Mouse (Mus musculus): ENCODE results near the gene Tgfb3. TPM values are rescaled to one million over a fixed set of nuclear protein-coding genes. Genes with fewer than 3 reads are reported as not detected.

The Tgfb3 gene
- total RNA-seq, 2 experiments from 2014 or later = 19.8 to 20.7 TPM

DNA sequence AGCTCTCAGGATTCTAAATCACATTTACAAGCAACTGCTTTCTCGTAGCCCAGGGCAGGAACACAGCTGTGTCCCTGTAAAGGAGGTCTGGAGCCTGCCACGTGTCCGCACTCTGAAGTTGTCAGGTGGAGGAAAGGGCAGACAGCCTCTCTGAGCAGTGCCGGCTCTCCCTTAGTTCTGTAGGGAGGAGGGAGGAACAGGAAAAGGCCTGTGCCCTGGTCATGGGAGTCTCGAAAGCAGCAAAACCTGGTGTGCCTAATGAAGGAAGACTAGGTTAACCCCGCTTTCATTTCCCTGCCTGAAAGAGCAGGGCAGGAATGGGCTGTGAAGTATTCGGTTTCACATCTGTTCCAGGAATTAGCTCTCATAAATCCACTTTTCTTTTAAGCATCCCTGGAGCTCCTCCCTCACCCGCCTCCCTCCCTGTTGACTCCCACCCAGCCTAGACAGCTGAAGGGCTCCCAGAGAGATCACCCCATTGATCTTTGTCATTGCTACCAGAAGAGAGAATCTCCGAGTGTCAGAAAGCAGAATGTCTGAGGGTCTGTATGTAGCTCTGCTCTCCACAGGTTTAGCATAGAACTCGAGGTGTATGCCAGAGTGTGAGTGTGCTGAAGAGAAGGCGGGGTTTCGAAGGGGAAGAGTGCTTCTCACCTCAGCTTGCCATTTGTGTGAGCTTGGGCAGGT, 41.5 kb downstream of the Tgfb3 start:
- intact Hi-C loops (cut with DNase I) = no loop called here
- DNase-seq = no peak

DNA sequence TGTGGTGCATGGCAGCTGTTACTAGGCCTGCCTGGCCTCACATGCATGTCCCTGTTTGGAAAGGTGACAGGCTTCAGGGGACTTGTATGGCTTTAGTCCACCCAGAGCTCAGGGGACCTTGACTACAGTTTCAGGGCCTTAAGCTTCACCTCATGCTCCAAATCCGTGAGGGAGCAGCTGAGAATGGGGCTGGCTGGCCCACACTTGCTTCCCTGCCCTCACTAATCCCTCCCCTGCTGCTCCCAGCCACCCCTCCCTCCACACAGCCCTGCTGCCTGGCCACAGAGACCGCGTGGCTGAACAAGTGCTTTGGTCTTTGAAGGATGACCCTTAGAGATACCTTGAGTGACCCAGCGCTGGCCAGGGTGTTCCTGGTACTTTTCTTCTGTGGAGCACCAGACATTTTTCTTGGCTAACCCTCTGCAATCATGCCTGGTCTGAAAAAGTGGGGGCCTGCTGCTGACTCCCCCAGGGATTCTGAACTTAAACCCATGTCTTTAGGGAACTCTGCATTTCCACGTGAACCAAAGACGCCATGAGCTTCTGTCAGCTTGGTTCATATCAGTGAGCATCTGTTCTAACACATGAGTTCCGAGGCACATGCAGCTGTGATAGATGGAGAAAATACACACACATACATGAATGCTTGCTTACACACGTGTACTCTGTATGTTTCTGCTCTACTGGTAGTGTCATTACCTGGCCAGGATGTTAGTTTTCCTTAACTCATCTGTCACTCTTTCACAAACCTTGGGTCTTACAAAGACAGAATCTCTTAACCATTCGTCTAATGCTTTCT, 42.3 kb downstream of the Tgfb3 start:
- intact Hi-C loops (cut with DNase I) = no loop called here
- no peak for DNase-seq

DNA sequence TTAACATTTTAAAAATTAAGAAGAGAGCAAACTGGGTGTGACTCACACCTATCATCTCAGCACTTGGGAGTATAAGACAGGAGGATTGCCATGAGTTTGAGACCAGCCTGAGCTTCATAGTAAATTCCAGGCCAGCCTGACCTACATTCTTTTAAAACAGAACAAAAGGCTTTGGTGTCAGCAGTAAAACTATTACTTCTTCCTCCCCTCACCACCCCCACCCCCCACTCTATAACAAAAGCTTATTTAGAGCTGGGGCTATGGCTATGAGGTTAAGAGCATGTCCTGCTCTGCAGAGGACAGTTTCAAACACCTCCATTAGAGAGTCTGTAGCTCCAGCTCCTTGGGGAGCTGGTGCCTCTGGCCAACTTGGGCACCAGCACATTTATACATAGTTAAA, 43.3 kb downstream of the Tgfb3 start:
- no peak for DNase-seq
- intact Hi-C loops (cut with DNase I) = no loop called here

DNA sequence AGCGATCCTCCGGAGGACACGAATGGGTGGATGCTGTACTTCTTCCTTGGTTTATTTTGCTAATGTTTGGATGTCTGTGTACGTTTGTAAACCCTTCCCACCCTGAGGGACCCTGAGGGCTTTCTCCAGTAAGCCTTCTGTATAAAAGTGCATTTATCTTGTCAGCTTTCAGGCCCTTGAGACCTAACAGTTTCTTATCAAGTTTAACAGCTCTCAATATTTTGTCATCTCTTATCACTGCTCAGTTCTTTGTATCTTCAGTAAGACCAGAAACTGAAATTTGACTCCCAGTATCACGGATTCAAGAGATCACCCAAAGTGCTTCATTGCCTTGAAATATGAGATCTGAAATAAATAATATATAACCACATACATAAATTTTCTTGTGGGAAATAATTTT, 47.9 kb downstream of the Tgfb3 start:
- intact Hi-C loops (cut with DNase I) = no loop called here
- DNase-seq = no peak

DNA sequence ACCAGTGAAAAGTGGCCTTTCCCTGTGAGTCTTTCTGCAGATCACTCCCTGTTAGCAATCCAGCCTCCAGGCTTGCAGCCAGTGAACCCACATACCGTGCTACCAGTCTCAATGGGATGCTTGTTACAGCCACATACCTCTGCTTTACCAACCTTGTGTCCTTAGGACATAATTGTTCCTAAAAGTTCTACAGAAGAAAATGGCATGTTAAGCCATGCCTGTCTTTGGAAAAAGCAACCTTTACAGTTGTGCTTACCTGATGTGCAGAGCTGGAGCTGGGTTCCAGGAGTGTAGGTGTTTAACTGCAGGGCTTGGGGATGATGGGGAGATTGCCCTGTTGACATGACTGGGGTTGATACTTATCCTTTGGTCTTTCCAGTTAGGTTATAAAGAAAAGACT, 51.1 kb downstream of the Tgfb3 start:
- intact Hi-C loops (cut with DNase I) = no loop called here
- DNase-seq = no peak

DNA sequence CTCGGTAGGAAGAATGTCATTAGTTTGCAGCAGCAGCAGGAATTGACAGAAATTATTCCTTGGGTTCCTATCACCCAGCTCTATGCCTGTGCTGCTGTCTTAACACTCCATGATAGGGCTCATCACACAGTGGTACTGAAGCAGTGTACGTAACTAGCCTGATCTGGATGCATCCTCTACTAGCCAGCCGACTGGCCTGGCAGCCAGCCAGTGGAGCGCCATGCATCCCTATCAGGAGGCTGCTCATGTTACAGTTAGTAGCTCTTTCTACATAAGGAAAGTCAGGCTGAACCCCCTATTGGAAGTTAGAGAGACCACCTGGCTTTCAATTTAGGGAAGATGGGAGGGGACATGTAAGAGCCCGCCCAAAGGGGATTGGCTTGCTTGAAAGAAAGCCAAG, 51.8 kb downstream of the Tgfb3 start:
- intact Hi-C loops (cut with DNase I) = no loop called here
- DNase-seq = no peak

DNA sequence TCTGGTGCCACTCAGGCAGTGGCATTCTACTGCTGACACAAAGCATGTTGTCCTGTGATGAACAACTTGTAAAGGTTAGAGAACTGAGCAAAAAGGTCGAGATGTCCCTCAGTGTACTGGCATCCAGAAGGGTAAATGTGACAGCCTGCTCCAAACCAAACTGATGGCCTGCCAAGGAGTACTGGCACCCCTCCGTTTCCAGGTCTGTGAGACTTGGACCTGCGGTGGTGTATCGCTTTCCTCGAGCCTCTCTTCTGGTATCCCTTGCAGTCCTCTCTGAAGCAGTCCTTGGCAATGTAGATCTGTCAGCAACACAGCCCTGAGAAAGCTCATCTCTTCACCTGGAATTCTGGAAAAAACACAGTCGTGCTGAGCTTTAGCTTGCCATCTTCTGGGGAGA, 53.4 kb downstream of the Tgfb3 start:
- DNase-seq = no peak
- intact Hi-C loops (cut with DNase I) = loop anchor here (2.0 kb wide), 1 partner anchor 53 kb away; the partner anchor contains the start of gene Tgfb3

DNA sequence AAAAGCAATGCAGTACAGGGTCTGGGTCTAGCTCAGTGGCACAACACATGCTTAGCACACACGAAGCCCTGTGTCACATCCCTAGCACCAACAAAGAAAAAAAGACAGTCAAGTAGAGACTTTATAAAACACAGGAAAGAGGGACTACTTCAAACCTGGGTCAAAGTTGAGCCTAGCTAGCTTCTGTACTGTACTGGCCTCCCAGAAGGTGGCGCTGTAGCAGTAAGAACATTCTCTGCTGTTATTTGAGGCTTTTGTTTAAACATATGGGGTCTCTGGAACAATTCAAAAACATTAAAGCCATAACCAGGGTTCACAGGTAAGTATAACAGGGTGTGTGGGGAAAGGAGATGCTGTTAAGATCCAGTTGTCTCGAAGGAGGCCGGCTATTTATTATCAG, 54.4 kb downstream of the Tgfb3 start:
- intact Hi-C loops (cut with DNase I) = loop anchor here (2.0 to 5.0 kb wide), 2 partner anchors 54 to 157 kb away; partner anchors contain the start of gene Tgfb3
- DNase-seq = peak; percentile 25 to 64

DNA sequence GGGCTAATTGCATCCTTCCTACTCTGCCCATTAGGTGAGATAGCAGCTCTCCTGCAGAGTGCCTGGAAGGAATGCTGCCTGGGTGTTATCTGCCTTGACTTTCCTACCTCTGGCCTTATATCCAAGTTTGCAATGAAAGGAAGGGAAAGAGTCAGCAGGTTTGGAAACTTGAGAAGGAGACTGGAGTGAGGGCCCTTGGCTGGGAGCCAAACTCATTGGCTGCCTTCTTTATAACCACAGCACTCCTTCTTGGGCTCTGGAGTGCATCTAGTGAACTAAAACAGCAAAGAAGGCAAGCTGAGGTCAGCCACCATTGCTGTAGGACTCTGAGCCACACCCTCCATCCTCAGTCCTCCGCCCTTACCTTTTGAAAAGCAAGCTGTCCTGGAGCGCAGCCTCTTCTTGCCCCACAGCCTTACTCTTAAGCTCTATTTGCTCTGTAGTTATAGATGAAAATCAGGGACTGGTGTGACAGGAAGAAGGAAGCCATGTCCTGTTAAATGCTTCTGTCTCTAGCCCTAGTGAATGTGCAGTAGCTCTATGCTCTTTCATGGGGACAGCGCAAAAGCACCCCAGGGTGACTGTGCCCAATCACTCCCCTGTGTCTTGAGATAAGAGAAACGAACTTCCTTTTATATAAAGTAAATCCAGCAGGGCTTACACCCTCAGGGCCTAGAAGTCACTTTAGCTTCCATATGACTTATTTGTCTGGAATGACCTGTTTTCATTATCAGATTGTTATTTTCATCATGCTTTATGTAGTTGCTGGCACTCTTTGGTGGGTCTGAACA, 55.6 kb downstream of the Tgfb3 start:
- intact Hi-C loops (cut with DNase I) = loop anchor here (5.0 kb wide), 1 partner anchor 156 kb away; no protein-coding TSS in a partner anchor
- peak in 1 of 2 experiments; percentile 29 for DNase-seq

DNA sequence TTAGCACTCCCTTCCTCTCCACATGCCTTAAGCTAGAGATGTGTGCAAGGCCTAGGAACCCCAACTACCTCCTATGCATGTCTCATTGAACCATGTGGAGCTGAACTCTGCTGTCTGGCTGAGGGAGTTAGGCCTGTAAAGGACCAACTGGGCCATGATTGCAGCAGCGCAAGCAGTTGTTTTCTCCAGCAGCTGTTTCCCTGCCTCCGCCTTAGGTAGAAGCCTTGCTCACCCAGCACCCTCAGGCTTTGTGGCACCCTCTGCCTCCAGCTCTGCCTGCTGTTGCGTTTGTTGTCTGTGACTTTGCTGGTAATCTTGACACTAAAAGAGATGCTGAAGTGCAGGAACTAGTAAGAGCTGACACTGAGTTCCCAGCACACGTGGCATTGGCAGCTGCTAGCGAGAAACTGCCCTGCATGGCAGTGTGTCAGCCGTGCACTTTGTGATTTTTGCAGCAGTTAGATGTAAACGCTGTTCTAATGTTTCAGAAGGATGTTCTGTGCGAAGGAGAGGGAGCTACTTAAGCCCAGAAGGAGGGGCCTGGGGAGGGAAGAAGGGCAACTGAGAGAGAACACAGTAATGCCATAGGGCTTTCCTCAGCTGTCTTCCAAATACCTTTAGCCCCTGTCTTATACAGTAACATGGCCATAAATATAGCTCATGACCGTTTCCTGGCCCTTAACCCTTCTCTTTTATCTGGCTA, 56.4 kb downstream of the Tgfb3 start:
- no peak for DNase-seq
- intact Hi-C loops (cut with DNase I) = loop anchor here (5.0 kb wide), 1 partner anchor 155 kb away; no protein-coding TSS in a partner anchor

DNA sequence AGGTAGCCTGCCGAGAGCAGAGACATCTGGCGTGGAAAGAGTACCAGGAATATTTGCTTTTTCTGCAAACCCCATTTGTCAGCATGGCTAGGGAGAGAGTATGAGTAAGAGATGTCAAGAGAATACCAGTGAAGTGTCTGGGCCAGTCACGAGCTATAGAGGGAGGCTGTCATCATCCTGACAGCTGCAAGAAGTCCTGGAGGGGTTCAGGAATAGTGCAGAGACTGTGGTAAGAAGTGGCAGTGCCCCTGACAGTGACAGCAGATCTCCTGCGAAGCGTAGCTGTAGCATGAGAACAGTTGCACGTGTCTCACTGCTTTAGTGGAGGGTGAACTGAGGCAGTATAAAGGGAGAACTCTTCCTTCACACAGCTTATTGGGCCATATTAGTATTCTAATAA, 57.3 kb downstream of the Tgfb3 start:
- no peak for DNase-seq
- intact Hi-C loops (cut with DNase I) = loop anchor here (5.0 kb wide), 1 partner anchor 154 kb away; no protein-coding TSS in a partner anchor

DNA sequence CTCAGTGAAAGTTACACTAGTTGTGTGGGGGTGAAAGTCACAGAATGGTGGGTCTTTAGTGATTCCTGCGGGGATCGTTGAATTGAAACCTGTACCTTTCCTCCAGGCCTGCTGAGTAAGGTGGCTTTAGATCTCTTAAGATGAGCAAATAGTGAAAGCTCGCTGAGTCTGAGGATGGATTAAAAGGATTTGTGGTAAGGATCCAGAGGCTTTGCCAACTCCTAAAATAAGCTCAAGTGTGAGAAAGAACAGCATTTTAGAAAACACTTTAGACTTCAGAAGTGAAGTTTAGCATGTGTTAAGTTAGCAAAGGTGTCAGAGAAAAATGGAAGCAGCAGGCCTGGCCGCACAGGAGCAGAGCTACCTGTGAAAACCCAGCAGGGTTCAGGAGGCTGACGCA, 61.5 kb downstream of the Tgfb3 start:
- no peak for DNase-seq
- intact Hi-C loops (cut with DNase I) = no loop called here

DNA sequence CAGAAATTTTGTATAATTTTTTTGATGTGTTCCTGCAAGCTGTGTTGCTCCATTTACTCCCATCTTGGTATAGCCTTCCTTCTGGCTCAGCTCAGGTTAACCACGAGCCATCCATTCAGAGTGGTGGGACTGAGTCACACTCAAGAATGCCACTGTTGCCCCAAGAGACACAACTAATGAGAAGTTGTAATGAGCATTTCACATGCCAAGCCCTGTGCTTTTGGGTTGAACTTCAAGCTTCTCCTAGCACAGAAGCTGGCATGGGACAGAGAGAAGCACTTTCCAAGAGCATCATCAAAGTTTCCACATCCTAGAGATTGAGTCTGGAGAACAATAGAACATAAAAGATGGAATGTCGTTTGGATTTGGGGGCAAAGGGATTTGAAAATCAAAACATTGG, 63.7 kb downstream of the Tgfb3 start:
- intact Hi-C loops (cut with DNase I) = no loop called here
- no peak for DNase-seq

DNA sequence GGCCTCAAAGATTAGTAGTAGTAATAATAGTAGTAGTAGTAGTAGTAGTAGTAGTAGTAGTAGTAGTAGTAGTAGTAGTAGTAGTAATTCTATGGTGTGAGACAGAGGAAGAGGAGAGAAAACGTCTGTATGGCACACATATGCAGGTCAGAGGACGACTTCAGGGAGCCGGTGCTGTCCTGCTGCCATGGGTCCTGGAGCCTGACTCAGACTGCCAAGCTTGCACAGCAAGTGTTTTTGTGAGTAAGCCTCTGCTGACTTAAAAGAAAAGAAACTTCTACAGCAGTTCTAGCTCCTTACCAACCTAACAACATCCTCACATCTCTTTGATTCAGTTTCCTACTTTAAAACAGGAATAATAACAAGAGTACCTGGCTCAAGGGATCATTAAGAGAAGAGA, 64.2 kb downstream of the Tgfb3 start:
- DNase-seq = no peak
- intact Hi-C loops (cut with DNase I) = no loop called here

DNA sequence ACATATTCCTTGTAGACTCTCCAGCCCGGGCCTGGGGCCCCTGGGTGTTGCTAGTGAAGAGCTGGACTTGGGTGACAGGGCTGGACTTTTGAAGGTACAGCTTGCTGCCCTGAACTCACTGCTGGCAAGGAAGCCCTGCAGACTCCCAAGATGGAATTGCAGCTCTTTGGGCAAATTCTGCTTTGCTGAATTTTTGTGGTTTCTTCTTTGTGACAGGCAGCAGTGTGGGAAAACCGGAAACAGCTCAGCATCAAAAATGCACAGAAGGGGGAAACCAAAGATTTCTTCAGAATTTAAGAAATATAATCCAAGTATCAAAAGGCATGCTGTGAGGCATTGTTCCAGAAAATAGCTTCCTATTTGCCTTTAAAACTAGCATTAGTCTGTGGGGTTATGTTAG, 64.7 kb downstream of the Tgfb3 start:
- no peak for DNase-seq
- intact Hi-C loops (cut with DNase I) = no loop called here

DNA sequence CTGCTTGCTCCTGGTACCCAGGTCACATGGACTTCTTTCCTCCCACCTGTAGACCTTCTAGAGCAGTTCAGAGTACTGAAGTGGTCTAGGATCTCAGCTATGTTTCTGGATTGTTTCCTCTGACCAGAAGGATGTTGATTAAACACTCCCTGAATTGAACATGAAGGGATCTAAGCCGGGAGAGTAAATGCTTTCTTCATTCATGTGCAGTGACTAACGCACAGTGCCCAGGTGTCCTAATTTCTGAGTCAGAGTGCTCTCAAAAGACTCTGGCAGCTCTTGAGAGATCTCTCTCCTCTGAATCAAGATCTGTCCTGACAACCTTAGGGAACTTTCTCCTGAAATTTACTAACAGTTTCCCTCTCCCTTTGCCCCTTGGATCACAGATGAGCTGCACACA, 66.6 kb downstream of the Tgfb3 start:
- DNase-seq = no peak
- intact Hi-C loops (cut with DNase I) = no loop called here

DNA sequence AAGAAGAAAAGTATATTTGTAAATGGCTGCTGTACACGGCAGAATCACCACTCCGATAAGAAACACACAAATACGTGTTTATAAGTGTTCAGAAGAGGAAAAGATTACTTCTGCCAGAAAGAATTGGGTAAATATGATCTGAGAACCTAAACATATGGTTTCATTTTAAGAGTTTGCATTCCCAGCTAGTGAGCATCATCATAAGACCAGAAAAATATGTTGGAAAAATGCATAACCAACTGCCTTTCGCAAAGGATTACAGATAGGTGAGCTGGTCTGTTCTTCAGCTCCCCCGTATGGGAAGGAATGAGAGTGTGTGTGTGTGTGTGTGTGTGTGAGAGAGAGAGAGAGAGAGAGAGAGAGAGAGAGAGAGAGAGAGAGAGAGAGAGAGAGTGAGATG, 68.2 kb downstream of the Tgfb3 start:
- DNase-seq = no peak
- intact Hi-C loops (cut with DNase I) = no loop called here

DNA sequence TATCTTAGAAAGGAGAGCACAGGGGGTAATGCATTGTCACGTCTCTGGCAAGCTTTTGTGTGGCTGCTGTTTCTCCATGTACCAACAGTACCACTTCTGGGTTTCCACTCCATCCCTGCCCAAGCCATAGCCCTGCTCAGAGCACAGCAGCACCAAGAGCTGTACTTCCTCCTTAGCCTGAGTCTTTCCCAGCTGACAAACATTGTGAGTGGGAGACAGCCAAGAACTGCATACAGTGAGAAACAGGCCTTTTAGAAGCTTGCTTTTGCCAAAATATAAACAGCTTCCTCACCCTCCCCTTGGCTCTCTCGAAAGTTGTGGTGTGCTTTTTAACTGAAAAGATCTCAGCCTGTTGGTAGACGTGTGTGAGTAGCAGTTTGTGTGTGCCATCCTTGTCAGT, 71.5 kb downstream of the Tgfb3 start:
- DNase-seq = peak; percentile 33 to 36
- intact Hi-C loops (cut with DNase I) = no loop called here

All from heart, postnatal 10 days (tissue).